Mouse (Mus musculus) forebrain, embryonic 14.5 days (tissue): ENCODE data around the gene Pgrmc2. TPM values are rescaled to one million over a fixed set of nuclear protein-coding genes. Genes with fewer than 3 reads are reported as not detected.

Source experiments
- ATAC-seq: fragments of 200-750 bp; cut with Nextera tagmentation; 2 replicates; pipeline ENCODE4 v1.8.0; 2017; ENCODE audit warnings: mild to moderate bottlenecking, moderate library complexity
- DNase-seq: peaks from one replicate; pipeline ENCODE4 v3.0.0-alpha.2; 2015; ENCODE audit warnings: low spot score
- H3K27ac ChIP-seq: fragments of 300-500 bp; sonication (generic); 2 replicates; pipeline ENCODE4 v1.5.1; 2014; ENCODE audit warnings: low read depth, mild to moderate bottlenecking, control low read depth, low read length, moderate library complexity
- H3K27me3 ChIP-seq: fragments of 300-500 bp; sonication (generic); replicated peaks from 2 replicates; pipeline ENCODE4 v1.6.1; 2014; ENCODE audit warnings: low read length, control low read depth, mixed read lengths; ENCODE audit not compliant: control insufficient read depth, insufficient read depth
- H3K36me3 ChIP-seq: fragments of 300-500 bp; sonication (generic); 2 replicates; pipeline ENCODE4 v1.6.1; 2014; ENCODE audit warnings: low read length, control low read depth; ENCODE audit not compliant: control insufficient read depth, insufficient read depth
- H3K4me1 ChIP-seq: fragments of 300-500 bp; sonication (generic); 2 replicates; pipeline ENCODE4 v1.6.1; 2014; ENCODE audit warnings: antibody characterized with exemption, low read length, control low read depth; ENCODE audit not compliant: control insufficient read depth, insufficient read depth
- H3K4me2 ChIP-seq: fragments of 300-500 bp; sonication (generic); 2 replicates; pipeline ENCODE4 v1.6.1; 2014; ENCODE audit warnings: mild to moderate bottlenecking, control low read depth, low read length
- H3K4me3 ChIP-seq: fragments of 300-500 bp; sonication (generic); 2 replicates; pipeline ENCODE4 v1.5.1; 2014; ENCODE audit warnings: low read depth, low read length, control low read depth
- H3K9ac ChIP-seq: fragments of 300-500 bp; sonication (generic); 2 replicates; pipeline ENCODE4 v1.6.1; 2014; ENCODE audit warnings: mild to moderate bottlenecking, low read length, control low read depth, moderate library complexity
- H3K9me3 ChIP-seq: fragments of 300-500 bp; sonication (generic); replicated peaks from 2 replicates; pipeline ENCODE4 v1.6.1; 2016; ENCODE audit warnings: low read length, control low read depth, mixed read lengths; ENCODE audit not compliant: control insufficient read depth
- WGBS: fragments of 180-500 bp; shearing (Covaris S2); extraction: QIAGEN DNeasy Blood & Tissue Kit; methylation state at CpG from one replicate; pipeline ENCODE4 v1.1.7; 2014; 5-methylcytosine and 5-hydroxymethylcytosine counted together
- polyA plus RNA-seq: library from polyadenylated mRNA; unstranded; fragments of >200 nt; fragmentation: Nextera tagmentation; extraction: Ambion mirVana; gene quantifications from 2 replicates; pipeline ENCODE4 v1.2.1, GENCODE M21; 2014

The Pgrmc2 gene
- polyA plus RNA-seq: 17.5 and 21.8 TPM in 2 replicates

- ATAC-seq (peak; percentile 98), DNase-seq (peak; percentile 99)
- no peaks in the 10 kb centered on the region for H3K27me3 ChIP-seq
- H3K9ac ChIP-seq: peak within 1 kb of the TSS; percentile 84
- peak within 1 kb of the TSS; percentile 89 for H3K4me2 ChIP-seq
- no peaks in the 10 kb centered on the region for H3K9me3 ChIP-seq
- H3K4me3 ChIP-seq: peak within 1 kb of the TSS; percentile 88
- peaks cover 11% of the 10 kb centered on the region for H3K4me1 ChIP-seq
- peak within 1 kb of the TSS; percentile 92 for H3K27ac ChIP-seq
- no peaks in the 10 kb centered on the region for H3K36me3 ChIP-seq
- under 1% methylated on average over 76 of the region's 95 CpGs for WGBS
Observed at GRCm38 (mm10) chr3:41082885-41083789, at the start of gene Pgrmc2. Gene Pgrmc2 (minus strand): TSS chr3:41083046.

GRCm38 (mm10) chr3:41124000-41124294 is 41.1 kb upstream of the Pgrmc2 start:
- Histone ChIP-seq H3K27me3 (no peaks in the 10 kb centered on the region), H3K27ac (no peak overlapping the region), H3K4me1 (peaks cover 4% of the 10 kb centered on the region; the same call in 1 of the 2 replicates), H3K9me3 (no peaks in the 10 kb centered on the region), H3K36me3 (no peaks in the 10 kb centered on the region), H3K9ac (no peak overlapping the region), H3K4me2 (peak overlapping the region; percentile 27), H3K4me3 (no peak overlapping the region)
- no peak for DNase-seq
- ATAC-seq: no peak
- WGBS: 14% methylated on average over 12 of the region's 12 CpGs

- no peaks in the 10 kb centered on the region for H3K27me3 ChIP-seq
- H3K4me1 ChIP-seq: peaks cover 4% of the 10 kb centered on the region; the same call in 1 of the 2 replicates
- no peak overlapping the region for H3K27ac ChIP-seq
- ATAC-seq (peak; percentile 54; the same call in 1 of the 2 replicates), DNase-seq (peak; percentile 35)
- peak overlapping the region; percentile 27 for H3K4me2 ChIP-seq
- no peak overlapping the region for H3K9ac ChIP-seq
- H3K9me3 ChIP-seq: no peaks in the 10 kb centered on the region
- no peak overlapping the region for H3K4me3 ChIP-seq
- WGBS: 8% methylated on average over 10 of the region's 10 CpGs
- H3K36me3 ChIP-seq: no peaks in the 10 kb centered on the region
Observed at GRCm38 (mm10) chr3:41123190-41123999, 40.5 kb upstream of the Pgrmc2 start.

- Histone ChIP-seq H3K27me3 (no peaks in the 10 kb centered on the region), H3K4me3 (no peak overlapping the region), H3K4me2 (no peak overlapping the region), H3K9ac (no peak overlapping the region), H3K9me3 (no peaks in the 10 kb centered on the region), H3K36me3 (no peaks in the 10 kb centered on the region), H3K4me1 (no peaks in the 10 kb centered on the region), H3K27ac (no peak overlapping the region)
- ATAC-seq (no peak), DNase-seq (no peak)
- WGBS: 83% methylated on average over 5 of the region's 5 CpGs
Observed at GRCm38 (mm10) chr3:41118173-41118572, 35.3 kb upstream of the Pgrmc2 start.

GRCm38 (mm10) chr3:41117447-41117846 is 34.6 kb upstream of the Pgrmc2 start:
- no peak overlapping the region for H3K4me2 ChIP-seq
- no peak overlapping the region for H3K4me3 ChIP-seq
- no peak overlapping the region for H3K9ac ChIP-seq
- no peaks in the 10 kb centered on the region for H3K4me1 ChIP-seq
- H3K27me3 ChIP-seq: no peaks in the 10 kb centered on the region
- H3K9me3 ChIP-seq: no peaks in the 10 kb centered on the region
- no peak for ATAC-seq
- no peaks in the 10 kb centered on the region for H3K36me3 ChIP-seq
- no peak for DNase-seq
- H3K27ac ChIP-seq: no peak overlapping the region

GRCm38 (mm10) chr3:41113186-41113585 is 30.3 kb upstream of the Pgrmc2 start:
- Histone ChIP-seq H3K27ac (no peak overlapping the region), H3K9ac (no peak overlapping the region), H3K27me3 (no peaks in the 10 kb centered on the region), H3K4me1 (no peaks in the 10 kb centered on the region), H3K36me3 (no peaks in the 10 kb centered on the region), H3K9me3 (no peaks in the 10 kb centered on the region), H3K4me2 (no peak overlapping the region), H3K4me3 (no peak overlapping the region)
- 92% methylated on average over 5 of the region's 5 CpGs for WGBS
- no peak for ATAC-seq
- no peak for DNase-seq

GRCm38 (mm10) chr3:41108306-41108785 is 25.5 kb upstream of the Pgrmc2 start:
- DNase-seq (peak; percentile 8), ATAC-seq (no peak)
- H3K4me3 ChIP-seq: no peak overlapping the region
- H3K27me3 ChIP-seq: no peaks in the 10 kb centered on the region
- H3K9ac ChIP-seq: no peak overlapping the region
- H3K27ac ChIP-seq: no peak overlapping the region
- no peak overlapping the region for H3K4me2 ChIP-seq
- H3K36me3 ChIP-seq: no peaks in the 10 kb centered on the region
- H3K9me3 ChIP-seq: no peaks in the 10 kb centered on the region
- H3K4me1 ChIP-seq: no peaks in the 10 kb centered on the region
- 59% methylated on average over 6 of the region's 6 CpGs for WGBS

- Histone ChIP-seq H3K27ac (no peak overlapping the region), H3K4me3 (no peak overlapping the region), H3K9ac (no peak overlapping the region), H3K4me1 (no peaks in the 10 kb centered on the region), H3K27me3 (no peaks in the 10 kb centered on the region), H3K9me3 (no peaks in the 10 kb centered on the region), H3K4me2 (no peak overlapping the region), H3K36me3 (no peaks in the 10 kb centered on the region)
- WGBS: 80% methylated on average over 14 of the region's 14 CpGs
- no peak for DNase-seq
- no peak for ATAC-seq
Observed at GRCm38 (mm10) chr3:41107600-41108305, 24.9 kb upstream of the Pgrmc2 start.
